Mouse (Mus musculus) hindbrain, embryonic 12.5 days (tissue): ENCODE results near the gene Gfra1. TPM values are rescaled to one million over a fixed set of nuclear protein-coding genes. Genes with fewer than 3 reads are reported as not detected.

Experiments used
- ATAC-seq: fragments of 200-750 bp; cut with Nextera tagmentation; 2 replicates; pipeline ENCODE4 v1.8.0; 2017; ENCODE audit warnings: moderate TSS enrichment; ENCODE audit not compliant: low FRiP score
- H3K27ac ChIP-seq: fragments of 300-500 bp; sonication (generic); 2 replicates; pipeline ENCODE4 v1.5.1; 2016; ENCODE audit warnings: mild to moderate bottlenecking
- H3K27me3 ChIP-seq: fragments of 300-500 bp; sonication (generic); 2 replicates; pipeline ENCODE4 v1.6.1; 2016; ENCODE audit warnings: mild to moderate bottlenecking
- H3K36me3 ChIP-seq: fragments of 300-500 bp; sonication (generic); 2 replicates; pipeline ENCODE4 v1.6.1; 2016; ENCODE audit warnings: mild to moderate bottlenecking
- H3K4me1 ChIP-seq: fragments of 300-500 bp; sonication (generic); 2 replicates; pipeline ENCODE4 v1.6.1; 2016
- H3K4me2 ChIP-seq: fragments of 300-500 bp; sonication (generic); replicated peaks from 2 replicates; pipeline ENCODE4 v1.6.1; 2016; ENCODE audit warnings: mild to moderate bottlenecking
- H3K4me3 ChIP-seq: fragments of 300-500 bp; sonication (generic); 2 replicates; pipeline ENCODE4 v1.5.1; 2016; ENCODE audit warnings: mild to moderate bottlenecking
- H3K9ac ChIP-seq: fragments of 300-500 bp; sonication (generic); 2 replicates; pipeline ENCODE4 v1.6.1; 2016; ENCODE audit warnings: mild to moderate bottlenecking, moderate library complexity
- H3K9me3 ChIP-seq: fragments of 300-500 bp; sonication (generic); replicated peaks from 2 replicates; pipeline ENCODE4 v1.6.1; 2016; ENCODE audit warnings: mild to moderate bottlenecking
- WGBS: fragments of 180-500 bp; shearing (Covaris S2); methylation state at CpG from one replicate; pipeline ENCODE4 v1.1.7; 2016; 5-methylcytosine and 5-hydroxymethylcytosine counted together
- polyA plus RNA-seq: library from polyadenylated mRNA; unstranded; fragments of >200 nt; fragmentation: Nextera tagmentation; extraction: Ambion mirVana; gene quantifications from 2 replicates; pipeline ENCODE4 v1.2.1, GENCODE M21; 2016

The Gfra1 gene
- polyA plus RNA-seq, 1 experiment from 2014 or later, result 59.8 TPM

GRCm38 (mm10) chr19:58220061-58220831 is 235.5 kb downstream of the Gfra1 start:
- no peak for ATAC-seq
- Histone ChIP-seq H3K4me3 (no peak overlapping the region), H3K27ac (no peak overlapping the region), H3K4me2 (no peak overlapping the region), H3K27me3 (no peaks in the 10 kb centered on the region), H3K9me3 (no peaks in the 10 kb centered on the region), H3K4me1 (0 out of 2 replicates have a peak, but pooled peaks cover 2% of the 10 kb centered on the region), H3K36me3 (no peaks in the 10 kb centered on the region), H3K9ac (no peak overlapping the region)
- 75% methylated on average over 25 of the region's 25 CpGs for WGBS

- no peaks in the 10 kb centered on the region for H3K36me3 ChIP-seq
- H3K9me3 ChIP-seq, result no peaks in the 10 kb centered on the region
- WGBS, result 89% methylated on average over 4 of the region's 4 CpGs
Measured at GRCm38 (mm10) chr19:58217591-58217990, 238.1 kb downstream of the Gfra1 start.

GRCm38 (mm10) chr19:58206496-58207044 is 249.1 kb downstream of the Gfra1 start:
- no peak overlapping the region for H3K4me3 ChIP-seq
- no peak for ATAC-seq
- no peaks in the 10 kb centered on the region for H3K9me3 ChIP-seq
- no peak overlapping the region for H3K27ac ChIP-seq
- no peaks in the 10 kb centered on the region for H3K36me3 ChIP-seq
- 66% methylated on average over 10 of the region's 10 CpGs for WGBS
- peaks cover under 1% of the 10 kb centered on the region; the same call in 1 of the 2 replicates for H3K4me1 ChIP-seq
- H3K27me3 ChIP-seq, result no peaks in the 10 kb centered on the region
- H3K9ac ChIP-seq, result no peak overlapping the region
- H3K4me2 ChIP-seq, result no peak overlapping the region

More at GRCm38 (mm10) chr19:58217591-58217990, 238.1 kb downstream of the Gfra1 start:
- Histone ChIP-seq H3K4me2 (no peak overlapping the region), H3K4me1 (no peaks in the 10 kb centered on the region), H3K27me3 (no peaks in the 10 kb centered on the region), H3K27ac (no peak overlapping the region), H3K9ac (no peak overlapping the region), H3K4me3 (no peak overlapping the region)
- ATAC-seq, result no peak

- Histone ChIP-seq H3K27me3 (no peaks in the 10 kb centered on the region), H3K4me2 (no peak overlapping the region), H3K27ac (no peak overlapping the region), H3K4me3 (no peak overlapping the region), H3K9me3 (no peaks in the 10 kb centered on the region), H3K9ac (no peak overlapping the region), H3K36me3 (no peaks in the 10 kb centered on the region), H3K4me1 (peaks cover 3% of the 10 kb centered on the region; the same call in 1 of the 2 replicates)
- no peak for ATAC-seq
- WGBS, result 82% methylated on average over 7 of the region's 7 CpGs
Measured at GRCm38 (mm10) chr19:58205470-58205869, 250.2 kb downstream of the Gfra1 start.

GRCm38 (mm10) chr19:58202627-58203026 is 253.1 kb downstream of the Gfra1 start:
- no peak overlapping the region for H3K9ac ChIP-seq
- peaks cover 6% of the 10 kb centered on the region; the same call in 1 of the 2 replicates for H3K4me1 ChIP-seq
- 74% methylated on average over 5 of the region's 5 CpGs for WGBS
- H3K4me3 ChIP-seq, result no peak overlapping the region
- no peaks in the 10 kb centered on the region for H3K9me3 ChIP-seq
- H3K4me2 ChIP-seq, result no peak overlapping the region
- no peaks in the 10 kb centered on the region for H3K36me3 ChIP-seq
- no peak for ATAC-seq
- no peak overlapping the region for H3K27ac ChIP-seq
- H3K27me3 ChIP-seq, result no peaks in the 10 kb centered on the region

GRCm38 (mm10) chr19:58199679-58200078 is 256.0 kb downstream of the Gfra1 start:
- H3K9ac ChIP-seq, result no peak overlapping the region
- 70% methylated on average over 5 of the region's 5 CpGs for WGBS
- no peak overlapping the region for H3K4me2 ChIP-seq
- no peak overlapping the region for H3K27ac ChIP-seq
- no peaks in the 10 kb centered on the region for H3K9me3 ChIP-seq
- H3K27me3 ChIP-seq, result no peaks in the 10 kb centered on the region
- H3K4me1 ChIP-seq, result peaks cover 6% of the 10 kb centered on the region; the same call in 1 of the 2 replicates
- no peak for ATAC-seq
- no peak overlapping the region for H3K4me3 ChIP-seq
- H3K36me3 ChIP-seq, result no peaks in the 10 kb centered on the region

GRCm38 (mm10) chr19:58193733-58194456 is 261.8 kb downstream of the Gfra1 start:
- H3K9ac ChIP-seq, result no peak overlapping the region
- no peaks in the 10 kb centered on the region for H3K9me3 ChIP-seq
- H3K4me2 ChIP-seq, result no peak overlapping the region
- no peak overlapping the region for H3K27ac ChIP-seq
- no peak for ATAC-seq
- WGBS, result 61% methylated on average over 7 of the region's 7 CpGs
- no peaks in the 10 kb centered on the region for H3K27me3 ChIP-seq
- H3K4me3 ChIP-seq, result no peak overlapping the region
- H3K4me1 ChIP-seq, result no peaks in the 10 kb centered on the region
- H3K36me3 ChIP-seq, result no peaks in the 10 kb centered on the region

GRCm38 (mm10) chr19:58190947-58191346 is 264.8 kb downstream of the Gfra1 start:
- Histone ChIP-seq H3K27ac (no peak overlapping the region), H3K36me3 (no peaks in the 10 kb centered on the region), H3K9ac (no peak overlapping the region), H3K4me2 (no peak overlapping the region), H3K4me1 (no peaks in the 10 kb centered on the region), H3K27me3 (no peaks in the 10 kb centered on the region), H3K9me3 (no peaks in the 10 kb centered on the region), H3K4me3 (no peak overlapping the region)
- ATAC-seq, result no peak
- 79% methylated on average over 2 of the region's 2 CpGs for WGBS

- ATAC-seq, result no peak
- H3K9ac ChIP-seq, result no peak overlapping the region
- no peaks in the 10 kb centered on the region for H3K27me3 ChIP-seq
- H3K36me3 ChIP-seq, result no peaks in the 10 kb centered on the region
- WGBS, result 51% methylated on average over 4 of the region's 4 CpGs
- no peak overlapping the region for H3K4me3 ChIP-seq
- no peaks in the 10 kb centered on the region for H3K9me3 ChIP-seq
- H3K4me1 ChIP-seq, result no peaks in the 10 kb centered on the region
- H3K4me2 ChIP-seq, result no peak overlapping the region
- H3K27ac ChIP-seq, result no peak overlapping the region
Measured at GRCm38 (mm10) chr19:58186558-58186957, 269.2 kb downstream of the Gfra1 start.

Other genes starting within 250 kb of the Gfra1 start
- not detected in 2 replicates for gene Ccdc172, start 56.1 kb upstream of the Gfra1 start, polyA plus RNA-seq
- 0.35 TPM in 1 of 2 replicates, not detected in the other for gene Pnlip, start 196.6 kb upstream of the Gfra1 start, polyA plus RNA-seq